Mouse (Mus musculus) E14TG2a.4 (cell line): Measurements from ENCODE around the gene Tmem88.
A peak's percentile ranks its signal among the peaks of the same experiment; 100 is the strongest.

Experiments
- H3K27me3 ChIP-seq: 2 replicates; pipeline ENCODE4 v1.6.1; 2014; ENCODE audit warnings: low read length, control low read depth; ENCODE audit not compliant: insufficient read depth
- H3K36me3 ChIP-seq: 2 replicates; pipeline ENCODE4 v1.6.1; 2014; ENCODE audit warnings: low read length, control low read depth; ENCODE audit not compliant: insufficient read depth
- H3K4me1 ChIP-seq: replicated peaks from 2 replicates; pipeline ENCODE4 v1.6.1; 2014; ENCODE audit warnings: low read depth, low read length, control low read depth
- H3K4me3 ChIP-seq: replicated peaks from 2 replicates; pipeline ENCODE4 v1.5.1; 2014; ENCODE audit warnings: mild to moderate bottlenecking, low read length
- H3K9me3 ChIP-seq: 2 replicates; pipeline ENCODE4 v1.6.1; 2014; ENCODE audit warnings: low read length, control low read depth
- CTCF ChIP-seq: conservative IDR thresholded peaks from 2 replicates; pipeline ENCODE4 v1.5.1; 2014; ENCODE audit warnings: low read length
- NANOG ChIP-seq: IDR thresholded peaks from 2 replicates; pipeline ENCODE4 v1.6.1; 2014; ENCODE audit warnings: borderline replicate concordance, low read length, mixed read lengths
- POU5F1 ChIP-seq: IDR thresholded peaks from 2 replicates; pipeline ENCODE4 v1.6.1; 2014; ENCODE audit warnings: low read length, borderline replicate concordance

The Tmem88 gene

GRCm38 (mm10) chr11:69366855-69367615, 31.0 kb downstream of the Tmem88 start:
- Histone ChIP-seq H3K4me1 (peaks cover 61% of the 10 kb centered on the region), H3K36me3 (no peaks in the 10 kb centered on the region), H3K9me3 (no peaks in the 10 kb centered on the region), H3K27me3 (peaks cover 71% of the 10 kb centered on the region), H3K4me3 (0 out of 2 replicates have a peak overlapping the region, but pooled peaks have one; percentile 7)
- TF ChIP-seq NANOG (no peak), POU5F1 (no peak), CTCF (no peak)

- Histone ChIP-seq H3K27me3 (peaks cover 71% of the 10 kb centered on the region), H3K9me3 (no peaks in the 10 kb centered on the region), H3K36me3 (no peaks in the 10 kb centered on the region), H3K4me1 (peaks cover 61% of the 10 kb centered on the region), H3K4me3 (peak overlapping the region; percentile 68)
- TF ChIP-seq POU5F1: no peak
- TF ChIP-seq CTCF: no peak
Measured at GRCm38 (mm10) chr11:69366157-69366854, 31.7 kb downstream of the Tmem88 start.

GRCm38 (mm10) chr11:69365722-69366121, 32.3 kb downstream of the Tmem88 start:
- Histone ChIP-seq H3K4me3 (peak overlapping the region; percentile 68), H3K4me1 (peaks cover 57% of the 10 kb centered on the region), H3K36me3 (no peaks in the 10 kb centered on the region), H3K9me3 (no peaks in the 10 kb centered on the region), H3K27me3 (peaks cover 71% of the 10 kb centered on the region)
- TF ChIP-seq NANOG: no peak

- H3K4me3 ChIP-seq: no peak overlapping the region; the same call in 1 of the 2 replicates
- no peaks in the 10 kb centered on the region for H3K36me3 ChIP-seq
- TF ChIP-seq CTCF (no peak), POU5F1 (no peak), NANOG (no peak)
- H3K9me3 ChIP-seq: no peaks in the 10 kb centered on the region
- H3K4me1 ChIP-seq: peaks cover 60% of the 10 kb centered on the region
- peaks cover 75% of the 10 kb centered on the region for H3K27me3 ChIP-seq
Measured at GRCm38 (mm10) chr11:69364910-69365309, 33.1 kb downstream of the Tmem88 start.

- H3K36me3 ChIP-seq: no peaks in the 10 kb centered on the region
- peaks cover 75% of the 10 kb centered on the region for H3K27me3 ChIP-seq
- H3K9me3 ChIP-seq: no peaks in the 10 kb centered on the region
- peaks cover 60% of the 10 kb centered on the region for H3K4me1 ChIP-seq
- no peak for TF ChIP-seq POU5F1
- TF ChIP-seq NANOG: no peak
- TF ChIP-seq CTCF: no peak
- no peak overlapping the region for H3K4me3 ChIP-seq
Measured at GRCm38 (mm10) chr11:69364376-69364775, 33.7 kb downstream of the Tmem88 start.

- H3K4me1 ChIP-seq: peaks cover 57% of the 10 kb centered on the region
- TF ChIP-seq POU5F1 (no peak), NANOG (no peak), CTCF (no peak)
- peaks cover 82% of the 10 kb centered on the region for H3K27me3 ChIP-seq
- no peaks in the 10 kb centered on the region for H3K9me3 ChIP-seq
- H3K36me3 ChIP-seq: no peaks in the 10 kb centered on the region
- no peak overlapping the region for H3K4me3 ChIP-seq
Measured at GRCm38 (mm10) chr11:69362479-69362878, 35.6 kb downstream of the Tmem88 start.

GRCm38 (mm10) chr11:69362021-69362420, 36.0 kb downstream of the Tmem88 start:
- Histone ChIP-seq H3K27me3 (peaks cover 78% of the 10 kb centered on the region), H3K9me3 (no peaks in the 10 kb centered on the region), H3K4me3 (no peak overlapping the region), H3K4me1 (peaks cover 57% of the 10 kb centered on the region), H3K36me3 (no peaks in the 10 kb centered on the region)
- TF ChIP-seq POU5F1 (no peak), NANOG (no peak), CTCF (no peak)

GRCm38 (mm10) chr11:69357690-69358089, 40.3 kb downstream of the Tmem88 start:
- TF ChIP-seq NANOG (no peak), POU5F1 (no peak), CTCF (no peak)
- no peaks in the 10 kb centered on the region for H3K9me3 ChIP-seq
- peaks cover 56% of the 10 kb centered on the region for H3K4me1 ChIP-seq
- no peaks in the 10 kb centered on the region for H3K36me3 ChIP-seq
- peaks cover 68% of the 10 kb centered on the region for H3K27me3 ChIP-seq
- peak overlapping the region; percentile 13; the same call in 1 of the 2 replicates for H3K4me3 ChIP-seq

GRCm38 (mm10) chr11:69356544-69356943, 41.5 kb downstream of the Tmem88 start:
- H3K9me3 ChIP-seq: no peaks in the 10 kb centered on the region
- H3K4me3 ChIP-seq: 0 out of 2 replicates have a peak overlapping the region, but pooled peaks have one; percentile 3
- no peaks in the 10 kb centered on the region for H3K36me3 ChIP-seq
- peaks cover 50% of the 10 kb centered on the region for H3K4me1 ChIP-seq
- no peak for TF ChIP-seq CTCF
- no peak for TF ChIP-seq NANOG
- no peak for TF ChIP-seq POU5F1
- H3K27me3 ChIP-seq: peaks cover 70% of the 10 kb centered on the region
